8 mouse cellular contexts compared by ENCODE assay signal in the genomic region with DNA sequence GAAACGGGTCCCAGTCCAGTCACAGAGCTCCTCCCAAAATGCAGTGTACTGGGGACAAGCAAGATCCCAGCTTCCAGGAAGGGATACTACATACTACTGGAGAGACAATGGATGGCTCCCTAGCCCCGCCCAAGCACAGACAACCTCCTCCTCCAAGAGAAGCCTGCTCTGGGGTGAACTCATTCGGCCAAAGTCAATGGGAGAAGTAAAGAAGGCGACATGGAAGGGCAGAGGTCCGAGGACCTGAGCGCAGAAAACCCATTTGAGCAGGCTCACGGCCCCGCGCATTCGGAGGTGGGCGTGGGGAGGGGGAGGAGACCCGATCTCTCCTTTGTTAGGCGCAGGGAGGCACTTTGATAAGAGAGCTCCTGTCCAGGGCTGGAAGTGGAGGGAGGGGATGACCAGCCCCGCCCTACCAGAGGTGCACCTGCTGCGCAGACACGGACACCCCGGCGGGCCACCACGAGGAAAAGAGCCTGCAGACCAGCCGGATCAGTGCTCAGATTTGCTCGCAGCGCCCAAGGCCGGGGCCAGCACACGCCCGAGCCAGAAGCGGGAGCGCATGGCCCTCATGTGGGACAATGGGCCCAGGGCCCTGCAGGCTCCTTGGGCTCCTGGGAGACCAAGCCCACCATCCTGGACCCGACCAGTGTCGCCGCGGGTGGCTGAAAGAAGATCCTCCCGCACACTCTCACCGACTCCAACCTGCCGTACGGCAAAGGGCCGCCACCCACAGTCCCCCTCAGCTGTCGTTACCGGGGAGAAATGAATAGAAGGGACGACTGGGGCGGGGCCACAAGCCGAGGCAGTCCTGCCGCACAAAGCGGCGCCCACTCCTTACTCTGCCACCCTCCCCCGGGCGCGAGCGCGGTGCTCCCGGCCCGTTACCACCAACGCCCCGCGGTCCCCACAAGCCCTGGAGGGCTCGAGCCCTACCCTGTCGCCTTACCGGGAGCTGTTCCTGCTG. TPM values are rescaled to one million over a fixed set of nuclear protein-coding genes. Genes with fewer than 3 reads are reported as not detected.
DNase-seq lines count a peak whose midpoint lies in the region; ATAC-seq and TF ChIP-seq lines count a peak whose summit lies in the region.

No protein-coding gene starts in this region.

- under 1% methylated on average over 46 of the region's 57 CpGs for WGBS in embryonic facial prominence, embryonic 14.5 days
- under 1% methylated on average over 57 of the region's 57 CpGs for WGBS in heart, embryonic 13.5 days
- under 1% methylated on average over 57 of the region's 57 CpGs for WGBS in kidney, embryonic 15.5 days
- WGBS in lung, postnatal 0 days: 0% methylated on average over 57 of the region's 57 CpGs

- peaks cover 58% of the 10 kb centered on the region for H3K4me1 ChIP-seq in E14TG2a.4 (replicated peaks; ENCODE audit: low read depth, low read length)
- peaks cover 27% of the 10 kb centered on the region for H3K4me1 ChIP-seq in embryonic facial prominence, embryonic 14.5 days (ENCODE audit: control insufficient read depth, insufficient read depth, low read length)
- H3K4me1 ChIP-seq in heart, embryonic 13.5 days: peaks cover 47% of the 10 kb centered on the region
- H3K4me1 ChIP-seq in kidney, embryonic 15.5 days: peaks cover 43% of the 10 kb centered on the region
- peaks cover 18% of the 10 kb centered on the region for H3K4me1 ChIP-seq in lung, postnatal 0 days (ENCODE audit: insufficient read depth, low read depth, low read length)

- TF ChIP-seq EP300 in lung, postnatal 0 days (IDR thresholded peaks at IDR 0.05): no peak

- DNase-seq in adrenal gland, postnatal 14 days: peak; percentile 68
- DNase-seq in embryonic facial prominence, embryonic 14.5 days (ENCODE audit: low spot score): peak; percentile 58
- DNase-seq in lung, postnatal 0 days (ENCODE audit: low spot score): peak; percentile 51
- DNase-seq in ovary, postnatal 10 days (ENCODE audit: low spot score): peak; percentile 21
- peak; percentile 75 for DNase-seq in yolk sac, embryonic 10.5 days (ENCODE audit: low spot score)

- peak; percentile 54 for ATAC-seq in embryonic facial prominence, embryonic 14.5 days (ENCODE audit: low read depth)
- peak; percentile 48; the same call in 1 of the 2 replicates for ATAC-seq in heart, embryonic 13.5 days (ENCODE audit: extremely low read depth, insufficient number of reproducible peaks, low FRiP score, low TSS enrichment)
- ATAC-seq in kidney, embryonic 15.5 days (replicated peaks; ENCODE audit: low FRiP score): peak; percentile 59
- ATAC-seq in lung, postnatal 0 days: peak; percentile 63

- H3K4me2 ChIP-seq in embryonic facial prominence, embryonic 14.5 days (ENCODE audit: low read depth, low read length): peak overlapping the region; percentile 64
- H3K4me2 ChIP-seq in heart, embryonic 13.5 days: peak overlapping the region; percentile 83
- H3K4me2 ChIP-seq in kidney, embryonic 15.5 days: peak overlapping the region; percentile 79
- H3K4me2 ChIP-seq in lung, postnatal 0 days (replicated peaks; ENCODE audit: low read depth, low read length): peak overlapping the region; percentile 96

- H3K4me3 ChIP-seq in E14TG2a.4 (replicated peaks; ENCODE audit: low read length): peak overlapping the region; percentile 100
- H3K4me3 ChIP-seq in embryonic facial prominence, embryonic 14.5 days (ENCODE audit: low read depth, low read length): peak overlapping the region; percentile 85
- H3K4me3 ChIP-seq in heart, embryonic 13.5 days: peak overlapping the region; percentile 99
- peak overlapping the region; percentile 71 for H3K4me3 ChIP-seq in kidney, embryonic 15.5 days (replicated peaks)
- H3K4me3 ChIP-seq in lung, postnatal 0 days (ENCODE audit: low read depth, low read length): peak overlapping the region; percentile 90

- H3K27ac ChIP-seq in embryonic facial prominence, embryonic 14.5 days (replicated peaks; ENCODE audit: low read depth, low read length): peak overlapping the region; percentile 75; the same call in 1 of the 2 replicates
- H3K27ac ChIP-seq in heart, embryonic 13.5 days (replicated peaks): peak overlapping the region; percentile 91
- peak overlapping the region; percentile 91 for H3K27ac ChIP-seq in kidney, embryonic 15.5 days
- H3K27ac ChIP-seq in lung, postnatal 0 days (ENCODE audit: low read length): peak overlapping the region; percentile 88

- H3K9ac ChIP-seq in embryonic facial prominence, embryonic 14.5 days (ENCODE audit: low read depth, low read length): peak overlapping the region; percentile 88
- peak overlapping the region; percentile 99 for H3K9ac ChIP-seq in heart, embryonic 13.5 days
- peak overlapping the region; percentile 98 for H3K9ac ChIP-seq in kidney, embryonic 15.5 days
- peak overlapping the region; percentile 82 for H3K9ac ChIP-seq in lung, postnatal 0 days (replicated peaks; ENCODE audit: low read depth)

- no peak for TF ChIP-seq CTCF in E14TG2a.4 (conservative IDR thresholded peaks at IDR 0.05; ENCODE audit: low read length)
- no peak for TF ChIP-seq CTCF in lung, postnatal 0 days (IDR thresholded peaks at IDR 0.05)

- H3K9me3 ChIP-seq in E14TG2a.4 (ENCODE audit: low read length): no peaks in the 10 kb centered on the region
- no peaks in the 10 kb centered on the region for H3K9me3 ChIP-seq in embryonic facial prominence, embryonic 14.5 days (ENCODE audit: control insufficient read depth, low read length)
- H3K9me3 ChIP-seq in heart, embryonic 13.5 days: no peaks in the 10 kb centered on the region
- no peaks in the 10 kb centered on the region for H3K9me3 ChIP-seq in kidney, embryonic 15.5 days (replicated peaks)
- H3K9me3 ChIP-seq in lung, postnatal 0 days (ENCODE audit: low read length): no peaks in the 10 kb centered on the region

- H3K27me3 ChIP-seq in E14TG2a.4 (ENCODE audit: insufficient read depth, low read length): no peaks in the 10 kb centered on the region
- no peaks in the 10 kb centered on the region for H3K27me3 ChIP-seq in embryonic facial prominence, embryonic 14.5 days (replicated peaks; ENCODE audit: control insufficient read depth, insufficient read depth, low read length)
- H3K27me3 ChIP-seq in heart, embryonic 13.5 days (replicated peaks): no peaks in the 10 kb centered on the region
- H3K27me3 ChIP-seq in kidney, embryonic 15.5 days: no peaks in the 10 kb centered on the region
- no peaks in the 10 kb centered on the region for H3K27me3 ChIP-seq in lung, postnatal 0 days (replicated peaks; ENCODE audit: insufficient read depth, low read length)

- peaks cover 35% of the 10 kb centered on the region for H3K36me3 ChIP-seq in E14TG2a.4 (ENCODE audit: insufficient read depth, low read length)
- no peaks in the 10 kb centered on the region for H3K36me3 ChIP-seq in embryonic facial prominence, embryonic 14.5 days (ENCODE audit: control insufficient read depth, insufficient read depth, low read length)
- no peaks in the 10 kb centered on the region for H3K36me3 ChIP-seq in heart, embryonic 13.5 days
- H3K36me3 ChIP-seq in kidney, embryonic 15.5 days: no peaks in the 10 kb centered on the region
- no peaks in the 10 kb centered on the region for H3K36me3 ChIP-seq in lung, postnatal 0 days (ENCODE audit: insufficient read depth, low read length)

RNA-seq across cellular contexts. Expression of gene Jpt1, which starts 0.6 kb away (rescaled TPM):
- 99.8 and 101 TPM in 2 replicates for total RNA-seq in adrenal gland, postnatal 14 days (2021)
- polyA plus RNA-seq in embryonic facial prominence, embryonic 14.5 days (2014; fragmentation: Nextera tagmentation; extraction: Ambion mirVana): 576 and 619 TPM in 2 replicates
- 432 and 502 TPM in 2 replicates for polyA plus RNA-seq in heart, embryonic 13.5 days (2015; fragmentation: Nextera tagmentation; extraction: Ambion mirVana)
- polyA plus RNA-seq in kidney, embryonic 15.5 days (2015; fragmentation: Nextera tagmentation; extraction: Ambion mirVana): 457 and 460 TPM in 2 replicates
- polyA plus RNA-seq in lung, postnatal 0 days (2015; fragmentation: Nextera tagmentation; extraction: Ambion mirVana): 195 and 201 TPM in 2 replicates

RNA-seq across cellular contexts. Expression of gene Nt5c, which starts 21.9 kb away (rescaled TPM):
- total RNA-seq in adrenal gland, postnatal 14 days (2021): 73.8 and 89.8 TPM in 2 replicates
- 70.9 and 74.8 TPM in 2 replicates for polyA plus RNA-seq in embryonic facial prominence, embryonic 14.5 days (2014; fragmentation: Nextera tagmentation; extraction: Ambion mirVana)
- polyA plus RNA-seq in heart, embryonic 13.5 days (2015; fragmentation: Nextera tagmentation; extraction: Ambion mirVana): 57.0 and 59.4 TPM in 2 replicates
- 72.7 and 76.7 TPM in 2 replicates for polyA plus RNA-seq in kidney, embryonic 15.5 days (2015; fragmentation: Nextera tagmentation; extraction: Ambion mirVana)
- polyA plus RNA-seq in lung, postnatal 0 days (2015; fragmentation: Nextera tagmentation; extraction: Ambion mirVana): 102 and 109 TPM in 2 replicates

RNA-seq across cellular contexts. Expression of gene Sumo2, which starts 22.5 kb away (rescaled TPM):
- total RNA-seq in adrenal gland, postnatal 14 days (2021): 262 and 272 TPM in 2 replicates
- polyA plus RNA-seq in embryonic facial prominence, embryonic 14.5 days (2014; fragmentation: Nextera tagmentation; extraction: Ambion mirVana): 838 and 864 TPM in 2 replicates
- 606 and 657 TPM in 2 replicates for polyA plus RNA-seq in heart, embryonic 13.5 days (2015; fragmentation: Nextera tagmentation; extraction: Ambion mirVana)
- 1,007 and 1,133 TPM in 2 replicates for polyA plus RNA-seq in kidney, embryonic 15.5 days (2015; fragmentation: Nextera tagmentation; extraction: Ambion mirVana)
- polyA plus RNA-seq in lung, postnatal 0 days (2015; fragmentation: Nextera tagmentation; extraction: Ambion mirVana): 546 and 580 TPM in 2 replicates

RNA-seq across cellular contexts. Expression of gene Armc7, which starts 38.1 kb away (rescaled TPM):
- total RNA-seq in adrenal gland, postnatal 14 days (2021): 6.9 and 9.1 TPM in 2 replicates
- polyA plus RNA-seq in embryonic facial prominence, embryonic 14.5 days (2014; fragmentation: Nextera tagmentation; extraction: Ambion mirVana): 7.6 TPM in 2 replicates
- 6.6 and 6.9 TPM in 2 replicates for polyA plus RNA-seq in heart, embryonic 13.5 days (2015; fragmentation: Nextera tagmentation; extraction: Ambion mirVana)
- polyA plus RNA-seq in kidney, embryonic 15.5 days (2015; fragmentation: Nextera tagmentation; extraction: Ambion mirVana): 8.6 and 9.1 TPM in 2 replicates
- 6.4 and 9.0 TPM in 2 replicates for polyA plus RNA-seq in lung, postnatal 0 days (2015; fragmentation: Nextera tagmentation; extraction: Ambion mirVana)

RNA-seq across cellular contexts. Expression of gene Nup85, which starts 50.7 kb away (rescaled TPM):
- 40.7 and 52.8 TPM in 2 replicates for total RNA-seq in adrenal gland, postnatal 14 days (2021)
- polyA plus RNA-seq in embryonic facial prominence, embryonic 14.5 days (2014; fragmentation: Nextera tagmentation; extraction: Ambion mirVana): 128 and 143 TPM in 2 replicates
- polyA plus RNA-seq in heart, embryonic 13.5 days (2015; fragmentation: Nextera tagmentation; extraction: Ambion mirVana): 111 and 113 TPM in 2 replicates
- polyA plus RNA-seq in kidney, embryonic 15.5 days (2015; fragmentation: Nextera tagmentation; extraction: Ambion mirVana): 174 and 190 TPM in 2 replicates
- polyA plus RNA-seq in lung, postnatal 0 days (2015; fragmentation: Nextera tagmentation; extraction: Ambion mirVana): 38.4 and 44.2 TPM in 2 replicates

Comparison
In these comparisons a context has a peak if more than half of its experiments do, and no peak if none do; other contexts are left out.
1. Peak in every context shown above with its lines: DNase-seq, ATAC-seq, H3K4me3 ChIP-seq and H3K27ac ChIP-seq.
2. DNase-seq: peak in every context shown above with its lines; median percentile 75 in yolk sac, embryonic 10.5 days; 68 in adrenal gland, postnatal 14 days; 58 in embryonic facial prominence, embryonic 14.5 days; 51 in lung, postnatal 0 days; 21 in ovary, postnatal 10 days.